Mouse (Mus musculus): ENCODE measurements around the gene Hoxd13.

The Hoxd13 gene

GRCm38 (mm10) chr2:74680561-74681398 lies 12.7 kb downstream of the Hoxd13 start:
- DNase-seq (ENCODE audit: low spot score): no peak

GRCm38 (mm10) chr2:74681594-74682531 lies 13.8 kb downstream of the Hoxd13 start:
- no peak for DNase-seq (ENCODE audit: low spot score)

GRCm38 (mm10) chr2:74682796-74683195 lies 14.7 kb downstream of the Hoxd13 start:
- no peak for DNase-seq (ENCODE audit: low spot score)

GRCm38 (mm10) chr2:74683471-74683951 lies 15.4 kb downstream of the Hoxd13 start:
- no peak for DNase-seq (ENCODE audit: low spot score)

- DNase-seq (ENCODE audit: low spot score): no peak
Observed at GRCm38 (mm10) chr2:74684106-74684505, 16.0 kb downstream of the Hoxd13 start.

GRCm38 (mm10) chr2:74685059-74685603 lies 17.0 kb downstream of the Hoxd13 start:
- DNase-seq (ENCODE audit: low spot score): no peak

- peak; percentile 83 for DNase-seq (ENCODE audit: low spot score)
Observed at GRCm38 (mm10) chr2:74686301-74686987, 18.3 kb downstream of the Hoxd13 start.

- DNase-seq (ENCODE audit: low spot score): no peak
Observed at GRCm38 (mm10) chr2:74686988-74687697, 19.0 kb downstream of the Hoxd13 start.

GRCm38 (mm10) chr2:74687698-74688555 lies 19.8 kb downstream of the Hoxd13 start:
- DNase-seq (ENCODE audit: low spot score): no peak

GRCm38 (mm10) chr2:74688795-74689573 lies 20.9 kb downstream of the Hoxd13 start:
- DNase-seq (ENCODE audit: low spot score): no peak

GRCm38 (mm10) chr2:74689574-74690337 lies 21.6 kb downstream of the Hoxd13 start:
- no peak for DNase-seq (ENCODE audit: low spot score)

- no peak for DNase-seq (ENCODE audit: low spot score)
Observed at GRCm38 (mm10) chr2:74690338-74690716, 22.2 kb downstream of the Hoxd13 start.

GRCm38 (mm10) chr2:74691022-74691951 lies 23.2 kb downstream of the Hoxd13 start, which contains the start of gene Hoxd10:
Gene Hoxd10 (plus strand): TSS chr2:74691924.
- DNase-seq (ENCODE audit: low spot score): peak; percentile 81

- DNase-seq (ENCODE audit: low spot score): no peak
Observed at GRCm38 (mm10) chr2:74691995-74692807, 24.1 kb downstream of the Hoxd13 start.

- no peak for DNase-seq (ENCODE audit: low spot score)
Observed at GRCm38 (mm10) chr2:74692808-74693431, 24.8 kb downstream of the Hoxd13 start.

- DNase-seq (ENCODE audit: low spot score): no peak
Observed at GRCm38 (mm10) chr2:74693432-74693827, 25.3 kb downstream of the Hoxd13 start.
